Mouse (Mus musculus): ENCODE measurements at regions not wholly inside any gene's neighbourhood (a gene's known extent, or its start where the extent isn't known, plus 50 kb on each side); places are given as distances from the start of the nearest gene placed in this dataset.
A peak's percentile ranks its signal among the peaks of the same experiment; 100 is the strongest.
"Not testable (repeated sequence)": the region's sequence is repeated elsewhere in the genome, so short reads cannot be mapped to it uniquely, and the experiment has no call there.

GRCm38 (mm10) chr5:28784339-28784966, 317.4 kb upstream of the Shh start:
- Histone ChIP-seq H3K27me3 (ENCODE audit: insufficient read depth, low read length) (no peaks in the 10 kb centered on the region), H3K36me3 (ENCODE audit: insufficient read depth, low read length) (no peaks in the 10 kb centered on the region), H3K9ac (replicated peaks; ENCODE audit: low read length) (no peak overlapping the region), H3K4me1 (ENCODE audit: insufficient read depth, low read length) (no peaks in the 10 kb centered on the region), H3K4me2 (ENCODE audit: low read depth, low read length) (no peak overlapping the region), H3K27ac (no peak overlapping the region), H3K4me3 (ENCODE audit: low read length) (no peak overlapping the region), H3K9me3 (ENCODE audit: low read length) (no peaks in the 10 kb centered on the region)
- no peak for DNase-seq (ENCODE audit: low spot score)
- TF ChIP-seq CTCF (IDR thresholded peaks at IDR 0.05; ENCODE audit: low read depth): no peak
- 88% methylated on average over 6 of the region's 6 CpGs for WGBS
- no peak for ATAC-seq

GRCm38 (mm10) chr5:28775648-28776359, 308.7 kb upstream of the Shh start:
- Histone ChIP-seq H3K27me3 (ENCODE audit: insufficient read depth, low read length) (no peaks in the 10 kb centered on the region), H3K27ac (no peak overlapping the region), H3K9ac (replicated peaks; ENCODE audit: low read length) (no peak overlapping the region), H3K4me1 (ENCODE audit: insufficient read depth, low read length) (no peaks in the 10 kb centered on the region), H3K4me3 (ENCODE audit: low read length) (no peak overlapping the region), H3K4me2 (ENCODE audit: low read depth, low read length) (no peak overlapping the region), H3K36me3 (ENCODE audit: insufficient read depth, low read length) (no peaks in the 10 kb centered on the region), H3K9me3 (ENCODE audit: low read length) (no peaks in the 10 kb centered on the region)
- ATAC-seq (0 out of 2 replicates have a peak, but pooled peaks have one; percentile 27), DNase-seq (ENCODE audit: low spot score) (peak; percentile 36)
- TF ChIP-seq CTCF (IDR thresholded peaks at IDR 0.05; ENCODE audit: low read depth): no peak
- 82% methylated on average over 2 of the region's 2 CpGs for WGBS

- 53% methylated on average over 1 of the region's 1 CpGs for WGBS
- Histone ChIP-seq H3K4me1 (ENCODE audit: insufficient read depth, low read length) (no peaks in the 10 kb centered on the region), H3K36me3 (ENCODE audit: insufficient read depth, low read length) (no peaks in the 10 kb centered on the region), H3K9me3 (ENCODE audit: low read length) (no peaks in the 10 kb centered on the region), H3K4me2 (ENCODE audit: low read depth, low read length) (no peak overlapping the region), H3K27ac (no peak overlapping the region), H3K27me3 (ENCODE audit: insufficient read depth, low read length) (no peaks in the 10 kb centered on the region), H3K4me3 (ENCODE audit: low read length) (no peak overlapping the region), H3K9ac (replicated peaks; ENCODE audit: low read length) (no peak overlapping the region)
- no peak for TF ChIP-seq CTCF (IDR thresholded peaks at IDR 0.05; ENCODE audit: low read depth)
- no peak for DNase-seq (ENCODE audit: low spot score)
- no peak for ATAC-seq
Observed at GRCm38 (mm10) chr5:28771796-28772195, 304.7 kb upstream of the Shh start.

DNA sequence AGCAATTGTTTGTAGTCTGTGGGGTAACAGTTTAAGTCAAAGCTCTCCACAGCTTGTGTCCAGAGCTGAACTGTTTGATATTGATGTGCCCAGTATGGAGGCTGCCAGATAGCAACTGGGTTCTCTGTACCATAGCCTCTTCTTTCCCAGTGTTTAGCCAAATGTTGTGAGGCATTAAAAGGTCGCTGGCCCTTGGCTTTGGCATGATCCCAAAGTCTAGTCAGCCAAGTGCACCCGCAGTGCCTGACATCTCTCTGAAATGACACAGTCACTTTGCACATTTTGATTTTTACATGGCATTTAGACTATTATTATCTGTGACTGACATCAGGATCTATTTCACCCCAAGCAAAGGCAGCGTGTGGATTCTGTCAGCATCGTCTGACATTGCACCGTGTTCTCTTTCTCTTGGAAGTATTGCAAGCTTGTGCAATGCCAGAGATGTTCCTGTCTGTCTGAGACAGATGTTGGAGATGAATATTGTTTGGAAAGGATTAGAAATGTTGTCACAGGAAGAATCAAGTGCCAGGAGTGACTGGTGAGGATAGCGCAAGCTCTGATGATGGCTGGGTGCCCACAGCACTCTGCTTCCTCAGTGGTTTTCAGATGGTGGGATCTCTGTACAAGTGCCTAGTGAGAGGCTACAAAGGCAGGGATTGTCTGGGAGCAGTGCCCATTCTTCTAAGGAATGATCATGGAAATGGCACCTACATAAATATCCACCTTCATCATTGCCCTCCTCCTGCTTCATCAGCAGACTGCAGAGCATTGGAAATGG, 289.3 kb upstream of the Shh start:
- H3K4me3 ChIP-seq (ENCODE audit: low read length): no peak overlapping the region
- 71% methylated on average over 6 of the region's 6 CpGs for WGBS
- no peak overlapping the region for H3K4me2 ChIP-seq (ENCODE audit: low read depth, low read length)
- H3K9ac ChIP-seq (replicated peaks; ENCODE audit: low read length): no peak overlapping the region
- no peaks in the 10 kb centered on the region for H3K27me3 ChIP-seq (ENCODE audit: insufficient read depth, low read length)
- no peaks in the 10 kb centered on the region for H3K9me3 ChIP-seq (ENCODE audit: low read length)
- no peaks in the 10 kb centered on the region for H3K36me3 ChIP-seq (ENCODE audit: insufficient read depth, low read length)
- H3K4me1 ChIP-seq (ENCODE audit: insufficient read depth, low read length): no peaks in the 10 kb centered on the region
- no peak for TF ChIP-seq CTCF (IDR thresholded peaks at IDR 0.05; ENCODE audit: low read depth)
- H3K27ac ChIP-seq: no peak overlapping the region
- ATAC-seq (no peak), DNase-seq (ENCODE audit: low spot score) (peak; percentile 38)

- not testable (repeated sequence) for H3K4me3 ChIP-seq (ENCODE audit: low read length); H3K36me3 ChIP-seq (ENCODE audit: insufficient read depth, low read length); H3K9me3 ChIP-seq (ENCODE audit: low read length); DNase-seq (ENCODE audit: low spot score); H3K27ac ChIP-seq; H3K9ac ChIP-seq (replicated peaks; ENCODE audit: low read length); H3K4me2 ChIP-seq (ENCODE audit: low read depth, low read length); H3K27me3 ChIP-seq (ENCODE audit: insufficient read depth, low read length); H3K4me1 ChIP-seq (ENCODE audit: insufficient read depth, low read length); ATAC-seq
Observed at GRCm38 (mm10) chr5:28751821-28752220, 284.8 kb upstream of the Shh start.

DNA sequence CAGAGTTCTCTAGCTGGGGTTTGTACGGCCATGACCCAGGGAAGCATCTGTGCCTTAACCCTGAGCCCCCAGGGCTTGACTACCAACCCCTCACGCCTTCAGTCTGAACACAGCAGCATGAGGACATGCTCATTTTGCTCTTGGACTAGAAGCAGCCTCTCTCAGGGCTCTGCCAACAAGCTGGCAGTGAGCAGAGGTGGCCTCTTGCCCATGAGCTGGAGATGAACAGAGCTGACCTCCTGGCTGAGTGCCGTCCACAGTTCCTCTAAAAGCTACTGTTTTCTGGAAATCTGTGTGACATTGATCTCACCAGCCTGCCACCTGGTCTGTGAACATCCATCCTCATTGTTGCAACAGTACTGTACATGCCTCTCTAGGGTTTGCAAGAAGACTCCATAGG, 267.7 kb upstream of the Shh start:
- Histone ChIP-seq H3K27ac (no peak overlapping the region), H3K4me1 (ENCODE audit: insufficient read depth, low read length) (no peaks in the 10 kb centered on the region), H3K36me3 (ENCODE audit: insufficient read depth, low read length) (no peaks in the 10 kb centered on the region), H3K9ac (replicated peaks; ENCODE audit: low read length) (no peak overlapping the region), H3K4me3 (ENCODE audit: low read length) (no peak overlapping the region), H3K4me2 (ENCODE audit: low read depth, low read length) (no peak overlapping the region), H3K27me3 (ENCODE audit: insufficient read depth, low read length) (no peaks in the 10 kb centered on the region), H3K9me3 (ENCODE audit: low read length) (no peaks in the 10 kb centered on the region)
- no peak for TF ChIP-seq CTCF (IDR thresholded peaks at IDR 0.05; ENCODE audit: low read depth)
- DNase-seq (ENCODE audit: low spot score): peak; percentile 66
- ATAC-seq: peak; percentile 66; the same call in 1 of the 2 replicates
- 47% methylated on average over 3 of the region's 3 CpGs for WGBS

All from hindbrain, postnatal 0 days (tissue).